Mouse (Mus musculus) midbrain, postnatal 0 days (tissue): Measurements from ENCODE around the gene Apoc4. TPM values are rescaled to one million over a fixed set of nuclear protein-coding genes. Genes with fewer than 3 reads are reported as not detected.

Experiments used
- ATAC-seq: fragments of 200-750 bp; cut with Nextera tagmentation; 2 replicates; pipeline ENCODE4 v1.8.0; 2017; ENCODE audit warnings: moderate number of reproducible peaks, mild to moderate bottlenecking, moderate TSS enrichment, moderate library complexity; ENCODE audit not compliant: low FRiP score
- DNase-seq: peaks from one replicate; pipeline ENCODE4 v3.0.0-alpha.2; 2015; ENCODE audit warnings: low spot score
- H3K27ac ChIP-seq: fragments of 300-500 bp; sonication (generic); 2 replicates; pipeline ENCODE4 v1.5.1; 2014; ENCODE audit warnings: low read depth, mild to moderate bottlenecking, low read length, mixed read lengths
- H3K27me3 ChIP-seq: fragments of 300-500 bp; sonication (generic); 2 replicates; pipeline ENCODE4 v1.6.1; 2014; ENCODE audit warnings: low read length, control low read depth, mixed read lengths; ENCODE audit not compliant: insufficient read depth
- H3K36me3 ChIP-seq: fragments of 300-500 bp; sonication (generic); 2 replicates; pipeline ENCODE4 v1.6.1; 2014; ENCODE audit warnings: low read length, control low read depth, mixed read lengths; ENCODE audit not compliant: insufficient read depth
- H3K4me1 ChIP-seq: fragments of 300-500 bp; sonication (generic); 2 replicates; pipeline ENCODE4 v1.6.1; 2014; ENCODE audit warnings: mild to moderate bottlenecking, control low read depth, antibody characterized with exemption, low read length, mixed read lengths; ENCODE audit not compliant: insufficient read depth
- H3K4me2 ChIP-seq: fragments of 300-500 bp; sonication (generic); 2 replicates; pipeline ENCODE4 v1.6.1; 2014; ENCODE audit warnings: low read depth, mild to moderate bottlenecking, low read length, mixed read lengths; ENCODE audit not compliant: poor library complexity, severe bottlenecking
- H3K4me3 ChIP-seq: fragments of 300-500 bp; sonication (generic); 2 replicates; pipeline ENCODE4 v1.5.1; 2014; ENCODE audit warnings: low read depth, mild to moderate bottlenecking, low read length, moderate library complexity
- H3K9ac ChIP-seq: fragments of 300-500 bp; sonication (generic); replicated peaks from 2 replicates; pipeline ENCODE4 v1.6.1; 2014; ENCODE audit warnings: mild to moderate bottlenecking, low read length, moderate library complexity, mixed read lengths; ENCODE audit not compliant: poor library complexity, severe bottlenecking
- H3K9me3 ChIP-seq: fragments of 300-500 bp; sonication (generic); 2 replicates; pipeline ENCODE4 v1.6.1; 2016; ENCODE audit warnings: low read length, control low read depth
- CTCF ChIP-seq: IDR thresholded peaks from 2 replicates; pipeline ENCODE4 v1.5.1; 2016; ENCODE audit warnings: antibody characterized with exemption, mild to moderate bottlenecking
- WGBS: fragments of 180-500 bp; shearing (Covaris S2); extraction: QIAGEN DNeasy Blood & Tissue Kit; methylation state at CpG from one replicate; pipeline ENCODE4 v1.1.7; 2014; 5-methylcytosine and 5-hydroxymethylcytosine counted together
- polyA plus RNA-seq: library from polyadenylated mRNA; unstranded; fragments of >200 nt; fragmentation: Nextera tagmentation; extraction: Ambion mirVana; gene quantifications from 2 replicates; pipeline ENCODE4 v1.2.1, GENCODE M21; 2015
- total RNA-seq: library from RNA; depleted of rRNA; stranded (reverse); fragments of >200 nt; gene quantifications from 2 replicates; pipeline ENCODE4 v1.2.3, GENCODE M21; 2014

Gene Apoc4
- total and polyA plus RNA-seq, 2 experiments from 2014 or later = not detected

GRCm38 (mm10) chr7:19702859-19703555, 21.7 kb upstream of the Apoc4 start:
- no peak for TF ChIP-seq CTCF
- no peak overlapping the region for H3K4me2 ChIP-seq
- no peak overlapping the region for H3K9ac ChIP-seq
- ATAC-seq = no peak
- 95% methylated on average over 16 of the region's 16 CpGs for WGBS
- H3K4me1 ChIP-seq = 0 out of 2 replicates have a peak, but pooled peaks cover 6% of the 10 kb centered on the region
- H3K36me3 ChIP-seq = peaks cover 35% of the 10 kb centered on the region
- H3K9me3 ChIP-seq = no peaks in the 10 kb centered on the region
- H3K27me3 ChIP-seq = no peaks in the 10 kb centered on the region
- H3K4me3 ChIP-seq = no peak overlapping the region
- no peak overlapping the region for H3K27ac ChIP-seq
- no peak for DNase-seq

- Histone ChIP-seq H3K9ac (no peak overlapping the region), H3K27me3 (no peaks in the 10 kb centered on the region), H3K4me1 (0 out of 2 replicates have a peak, but pooled peaks cover 6% of the 10 kb centered on the region), H3K36me3 (peaks cover 31% of the 10 kb centered on the region), H3K4me3 (no peak overlapping the region), H3K9me3 (no peaks in the 10 kb centered on the region), H3K4me2 (no peak overlapping the region), H3K27ac (peak overlapping the region; percentile 51)
- DNase-seq (peak; percentile 80), ATAC-seq (peak; percentile 55; the same call in 1 of the 2 replicates)
- TF ChIP-seq CTCF = peak; percentile 75
- 29% methylated on average over 22 of the region's 22 CpGs for WGBS
Measured at GRCm38 (mm10) chr7:19701069-19701761, 19.9 kb upstream of the Apoc4 start.

- peak overlapping the region; percentile 26; the same call in 1 of the 2 replicates for H3K27ac ChIP-seq
- H3K4me1 ChIP-seq = 0 out of 2 replicates have a peak, but pooled peaks cover 6% of the 10 kb centered on the region
- TF ChIP-seq CTCF = no peak
- no peaks in the 10 kb centered on the region for H3K9me3 ChIP-seq
- no peak overlapping the region for H3K9ac ChIP-seq
- DNase-seq (no peak), ATAC-seq (no peak)
- H3K27me3 ChIP-seq = no peaks in the 10 kb centered on the region
- H3K36me3 ChIP-seq = peaks cover 30% of the 10 kb centered on the region
- WGBS = 61% methylated on average over 12 of the region's 12 CpGs
- H3K4me3 ChIP-seq = no peak overlapping the region
- no peak overlapping the region for H3K4me2 ChIP-seq
Measured at GRCm38 (mm10) chr7:19700299-19701068, 19.2 kb upstream of the Apoc4 start.

- H3K27ac ChIP-seq = no peak overlapping the region
- no peak for TF ChIP-seq CTCF
- no peak overlapping the region for H3K4me3 ChIP-seq
- no peak for ATAC-seq
- H3K4me1 ChIP-seq = 0 out of 2 replicates have a peak, but pooled peaks cover 6% of the 10 kb centered on the region
- peaks cover 30% of the 10 kb centered on the region for H3K36me3 ChIP-seq
- no peak overlapping the region for H3K9ac ChIP-seq
- H3K27me3 ChIP-seq = no peaks in the 10 kb centered on the region
- no peak for DNase-seq
- no peaks in the 10 kb centered on the region for H3K9me3 ChIP-seq
- WGBS = 82% methylated on average over 4 of the region's 4 CpGs
- no peak overlapping the region for H3K4me2 ChIP-seq
Measured at GRCm38 (mm10) chr7:19699827-19700148, 18.5 kb upstream of the Apoc4 start.

GRCm38 (mm10) chr7:19698907-19699826, 17.9 kb upstream of the Apoc4 start, which contains the start of gene Apoe:
TSS of gene Apoe (minus strand) at chr7:19699188.
- Histone ChIP-seq H3K36me3 (peaks cover 26% of the 10 kb centered on the region), H3K9me3 (no peaks in the 10 kb centered on the region), H3K4me2 (peak within 1 kb of the TSS; percentile 52), H3K4me3 (peak within 1 kb of the TSS; percentile 34), H3K4me1 (0 out of 2 replicates have a peak, but pooled peaks cover 6% of the 10 kb centered on the region), H3K27me3 (no peaks in the 10 kb centered on the region), H3K27ac (peak within 1 kb of the TSS; percentile 67), H3K9ac (peak within 1 kb of the TSS; percentile 64)
- no peak; the same call in 1 of the 2 replicates for TF ChIP-seq CTCF
- ATAC-seq (peak; percentile 69), DNase-seq (peak; percentile 82)
- WGBS = 3% methylated on average over 20 of the region's 20 CpGs
